In the genomic region with DNA sequence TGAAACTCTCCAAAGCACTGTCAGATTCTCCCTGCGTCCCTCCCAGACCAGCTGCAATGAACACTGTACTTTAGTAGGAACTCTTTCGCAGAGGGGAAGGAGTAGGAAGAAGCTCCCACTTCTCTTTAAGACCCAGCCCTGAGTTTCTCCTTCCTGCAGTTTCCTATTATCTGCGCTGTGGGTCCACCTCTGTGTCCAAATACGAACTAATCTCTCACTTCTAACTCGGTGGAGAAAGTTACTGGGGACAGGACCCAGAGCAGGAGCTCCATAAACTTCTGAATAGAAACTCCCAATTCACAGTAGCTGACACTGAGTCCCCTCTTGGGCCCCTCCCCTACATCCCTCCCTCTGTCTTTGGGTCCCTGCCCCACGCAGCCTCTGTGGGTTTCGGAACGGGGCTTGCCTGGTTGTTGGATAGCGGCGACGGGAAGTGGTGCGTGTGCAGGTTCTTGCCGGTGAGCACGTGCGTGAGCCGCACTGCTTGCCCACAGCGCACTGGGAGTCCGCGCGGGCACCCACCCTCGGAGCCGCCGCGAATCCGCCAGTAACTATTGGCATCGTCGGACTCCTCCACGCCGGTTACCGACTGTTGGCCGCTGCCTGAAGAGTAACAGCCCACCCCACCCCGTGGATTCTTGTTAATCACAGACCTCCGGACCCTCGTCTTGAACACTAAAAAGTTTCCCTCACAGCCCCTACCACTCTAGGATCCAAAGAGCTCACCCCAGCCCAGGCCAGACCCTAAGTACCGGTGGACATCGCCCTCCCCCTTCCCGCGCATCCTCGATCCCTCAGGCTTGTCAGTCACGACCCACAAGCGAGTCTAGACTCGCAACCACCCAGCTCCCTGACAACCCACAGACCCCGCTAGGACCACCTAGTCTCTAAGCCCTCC, we compare ENCODE assay signal across 1 mouse cellular context.
TF ChIP-seq lines count a peak whose summit lies in the region.

No protein-coding gene starts in this region.

TF ChIP-seq in C2C12, 6 proteins besides CTCF, POLR2A, EP300 and RAD21 (continued from another document):
- TF ChIP-seq MYOD1 (IDR thresholded peaks at IDR 0.05; ENCODE audit: control insufficient read depth, insufficient read length, low read depth) = no peak
- TF ChIP-seq MAX (IDR thresholded peaks at IDR 0.05) = no peak
- TF ChIP-seq USF1 (IDR thresholded peaks at IDR 0.05; ENCODE audit: low read depth) = no peak
- no peak for TF ChIP-seq CEBPB (IDR thresholded peaks at IDR 0.05; ENCODE audit: low read depth)
- no peak for TF ChIP-seq MYOG (IDR thresholded peaks at IDR 0.05; ENCODE audit: control insufficient read depth, extremely low read depth, insufficient read length)
